Mouse (Mus musculus) bone marrow macrophage, adult 2 months (primary cell): ENCODE data around the gene Mea1.

ENCODE experiments used
- CTCF ChIP-seq: IDR thresholded peaks from 2 replicates; pipeline ENCODE4 v1.5.1; 2012; ENCODE audit warnings: low read depth, mild to moderate bottlenecking, low read length, moderate library complexity
- POLR2A ChIP-seq: IDR thresholded peaks from 2 replicates; pipeline ENCODE4 v1.6.1; 2012; ENCODE audit warnings: mild to moderate bottlenecking, low read depth, low read length, borderline replicate concordance

GRCm38 (mm10) chr17:46694517-46695063 is 16.0 kb downstream of the Mea1 start:
- TF ChIP-seq POLR2A (no peak), CTCF (no peak)
